25 mouse cellular contexts compared by ENCODE assay signal in the genomic region with DNA sequence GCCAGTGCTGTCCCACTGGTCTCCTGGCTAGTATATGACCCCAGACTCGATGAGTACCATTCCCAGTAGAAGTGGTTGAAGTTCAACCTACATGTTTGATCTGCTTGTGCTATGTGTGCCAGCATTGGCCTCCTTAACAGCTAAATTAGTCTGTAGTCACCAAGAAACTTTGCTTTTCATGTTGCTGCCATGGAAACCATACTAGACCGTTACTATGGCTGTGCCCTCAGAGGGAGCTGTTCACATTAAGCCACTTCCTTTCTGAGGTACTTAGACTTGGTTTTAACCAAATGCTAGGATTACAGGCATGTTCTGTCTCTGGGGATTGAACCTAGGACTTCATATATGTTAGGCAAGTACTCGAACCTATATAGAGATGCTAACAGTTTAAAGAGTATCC.
DNase-seq lines count a peak whose midpoint lies in the region; ATAC-seq and TF ChIP-seq lines count a peak whose summit lies in the region.
"Had no signal": no experiment of that assay in that cellular context is flagged by ENCODE, and none has a peak within 500 bp of the region (broad histone marks: within the 10 kb centered on the region; RNA-seq: fewer than 3 reads in every experiment).

No protein-coding gene starts in this region.

- WGBS in heart, embryonic 10.5 days = 69% methylated on average over 3 of the region's 3 CpGs
- WGBS in midbrain, postnatal 0 days = 47% methylated on average over 3 of the region's 3 CpGs
- 57% methylated on average over 3 of the region's 3 CpGs for WGBS in midbrain, embryonic 16.5 days

- H3K9me3 ChIP-seq in heart, embryonic 10.5 days = no peaks in the 10 kb centered on the region
- no peaks in the 10 kb centered on the region for H3K9me3 ChIP-seq in midbrain, postnatal 0 days (ENCODE audit: low read length)
- H3K9me3 ChIP-seq in midbrain, embryonic 16.5 days (replicated peaks; ENCODE audit: control insufficient read depth, low read length, poor library complexity, severe bottlenecking) = no peaks in the 10 kb centered on the region
- H3K9me3 ChIP-seq: heart, embryonic 13.5 days; hindbrain, embryonic 13.5 days; intestine, embryonic 15.5 days; limb, embryonic 12.5 days; midbrain, embryonic 13.5 days; stomach, embryonic 15.5 days had no signal

- DNase-seq in heart, embryonic 10.5 days (ENCODE audit: low spot score) = peak; percentile 28
- no peak for DNase-seq in heart, adult 18-20 months
- peak; percentile 28 for DNase-seq in midbrain, postnatal 0 days (ENCODE audit: low spot score)
- DNase-seq in brain, embryonic 14.5 days (ENCODE audit: low read depth) = peak; percentile 49
- DNase-seq in ovary, postnatal 14 days (ENCODE audit: low spot score) = no peak
- DNase-seq in adrenal gland, adult 8-10 months = no peak
- DNase-seq: adrenal gland, adult 2 months; cerebellum, adult 9-10 months; gastrocnemius, postnatal 10 days; heart, adult 11 months; heart, postnatal 14 days; kidney, adult 8-10 months; kidney, postnatal 10 days; liver, postnatal 0 days; lung, postnatal 10 days; right cerebral cortex, adult 18-20 months had no signal

- no peaks in the 10 kb centered on the region for H3K36me3 ChIP-seq in heart, embryonic 10.5 days
- H3K36me3 ChIP-seq in midbrain, postnatal 0 days (ENCODE audit: insufficient read depth, low read length) = no peaks in the 10 kb centered on the region
- H3K36me3 ChIP-seq in midbrain, embryonic 16.5 days (ENCODE audit: control insufficient read depth, insufficient read depth, low read length) = no peaks in the 10 kb centered on the region
- H3K36me3 ChIP-seq: heart, embryonic 13.5 days; hindbrain, embryonic 13.5 days; intestine, embryonic 15.5 days; limb, embryonic 12.5 days; midbrain, embryonic 13.5 days; stomach, embryonic 15.5 days had no signal

- no peak for ATAC-seq in midbrain, postnatal 0 days (ENCODE audit: low FRiP score)
- no peak for ATAC-seq in midbrain, embryonic 16.5 days
- ATAC-seq: intestine, embryonic 15.5 days; liver, postnatal 0 days; midbrain, embryonic 13.5 days had no signal

- H3K27ac ChIP-seq in heart, embryonic 10.5 days = no peak overlapping the region
- H3K27ac ChIP-seq in midbrain, postnatal 0 days (ENCODE audit: low read depth, low read length) = no peak overlapping the region
- no peak overlapping the region for H3K27ac ChIP-seq in midbrain, embryonic 16.5 days (ENCODE audit: low read length)
- H3K27ac ChIP-seq: heart, embryonic 13.5 days; hindbrain, embryonic 13.5 days; intestine, embryonic 15.5 days; limb, embryonic 12.5 days; midbrain, embryonic 13.5 days; stomach, embryonic 15.5 days had no signal

- H3K4me2 ChIP-seq in midbrain, postnatal 0 days (ENCODE audit: low read depth, low read length, poor library complexity, severe bottlenecking) = no peak overlapping the region
- no peak overlapping the region for H3K4me2 ChIP-seq in midbrain, embryonic 16.5 days (ENCODE audit: low read length)
- H3K4me2 ChIP-seq: heart, embryonic 13.5 days; hindbrain, embryonic 13.5 days; intestine, embryonic 15.5 days; limb, embryonic 12.5 days; liver, embryonic 11.5 days; midbrain, embryonic 13.5 days; stomach, embryonic 15.5 days had no signal

- no peak overlapping the region for H3K9ac ChIP-seq in midbrain, postnatal 0 days (replicated peaks; ENCODE audit: low read length, poor library complexity, severe bottlenecking)
- H3K9ac ChIP-seq in midbrain, embryonic 16.5 days (ENCODE audit: low read depth, low read length) = no peak overlapping the region
- H3K9ac ChIP-seq: heart, embryonic 13.5 days; hindbrain, embryonic 13.5 days; intestine, embryonic 15.5 days; limb, embryonic 12.5 days; liver, postnatal 0 days; midbrain, embryonic 13.5 days; stomach, embryonic 15.5 days had no signal

- no peaks in the 10 kb centered on the region for H3K27me3 ChIP-seq in heart, embryonic 10.5 days (ENCODE audit: insufficient read depth, poor library complexity, severe bottlenecking)
- H3K27me3 ChIP-seq in midbrain, postnatal 0 days (ENCODE audit: insufficient read depth, low read length) = no peaks in the 10 kb centered on the region
- H3K27me3 ChIP-seq in midbrain, embryonic 16.5 days (ENCODE audit: control insufficient read depth, insufficient read depth, low read depth, low read length) = no peaks in the 10 kb centered on the region
- H3K27me3 ChIP-seq: heart, embryonic 13.5 days; hindbrain, embryonic 13.5 days; intestine, embryonic 15.5 days; limb, embryonic 12.5 days; midbrain, embryonic 13.5 days; stomach, embryonic 15.5 days had no signal

- no peaks in the 10 kb centered on the region for H3K4me1 ChIP-seq in heart, embryonic 10.5 days
- H3K4me1 ChIP-seq in midbrain, postnatal 0 days (ENCODE audit: insufficient read depth, low read length) = no peaks in the 10 kb centered on the region
- H3K4me1 ChIP-seq in midbrain, embryonic 16.5 days (ENCODE audit: control insufficient read depth, insufficient read depth, low read length) = no peaks in the 10 kb centered on the region
- H3K4me1 ChIP-seq: heart, embryonic 13.5 days; intestine, embryonic 15.5 days; stomach, embryonic 15.5 days had no signal

- no peak for TF ChIP-seq POLR2A in brain, embryonic 14.5 days (IDR thresholded peaks at IDR 0.05; ENCODE audit: borderline replicate concordance, extremely low read depth, insufficient read depth, insufficient read length, poor library complexity, severe bottlenecking)

- no peak for TF ChIP-seq CTCF in midbrain, postnatal 0 days (IDR thresholded peaks at IDR 0.05)
- TF ChIP-seq CTCF in brain, embryonic 14.5 days (IDR thresholded peaks at IDR 0.05; ENCODE audit: borderline replicate concordance, extremely low read depth, insufficient read depth, insufficient read length) = no peak

- no peak overlapping the region for H3K4me3 ChIP-seq in heart, embryonic 10.5 days
- H3K4me3 ChIP-seq in midbrain, postnatal 0 days (ENCODE audit: low read depth, low read length) = no peak overlapping the region
- H3K4me3 ChIP-seq in midbrain, embryonic 16.5 days (ENCODE audit: low read depth, low read length) = no peak overlapping the region
- H3K4me3 ChIP-seq: heart, embryonic 13.5 days; hindbrain, embryonic 13.5 days; intestine, embryonic 15.5 days; limb, embryonic 12.5 days; midbrain, embryonic 13.5 days; myocyte; stomach, embryonic 15.5 days had no signal

Comparison
In these comparisons a context has a peak if more than half of its experiments do, and no peak if none do; other contexts are left out.
1. DNase-seq: peak in heart, embryonic 10.5 days (single experiment), midbrain, postnatal 0 days (single experiment) and brain, embryonic 14.5 days (single experiment); none in heart, adult 18-20 months (0 of 2), ovary, postnatal 14 days (single experiment) and adrenal gland, adult 8-10 months (single experiment).